In genomic region chr2:29922011-29922410, GRCm38 (mm10) we compare ENCODE assay signal across 9 mouse cellular contexts. TPM values are rescaled to one million over a fixed set of nuclear protein-coding genes. Genes with fewer than 3 reads are reported as not detected.
DNase-seq lines count a peak whose midpoint lies in the region; ATAC-seq and TF ChIP-seq lines count a peak whose summit lies in the region.
"Had no signal": no experiment of that assay in that cellular context is flagged by ENCODE, and none has a peak within 500 bp of the region (broad histone marks: within the 10 kb centered on the region; RNA-seq: fewer than 3 reads in every experiment).

No protein-coding gene starts in this region.

- H3K4me1 ChIP-seq in limb, embryonic 11.5 days (ENCODE audit: control insufficient read depth, insufficient read depth, low read length) = no peaks in the 10 kb centered on the region
- no peaks in the 10 kb centered on the region for H3K4me1 ChIP-seq in limb, embryonic 10.5 days
- no peaks in the 10 kb centered on the region for H3K4me1 ChIP-seq in kidney, postnatal 0 days (replicated peaks; ENCODE audit: insufficient read depth, low read length)
- 0 out of 2 replicates have a peak, but pooled peaks cover 6% of the 10 kb centered on the region for H3K4me1 ChIP-seq in neural tube, embryonic 15.5 days
- H3K4me1 ChIP-seq in forebrain, embryonic 16.5 days (replicated peaks; ENCODE audit: control insufficient read depth, insufficient read depth, low read length) = no peaks in the 10 kb centered on the region

- H3K27me3 ChIP-seq in limb, embryonic 11.5 days (ENCODE audit: control insufficient read depth, insufficient read depth, low read length) = no peaks in the 10 kb centered on the region
- no peaks in the 10 kb centered on the region for H3K27me3 ChIP-seq in limb, embryonic 10.5 days (ENCODE audit: low read depth, poor library complexity, severe bottlenecking)
- H3K27me3 ChIP-seq in kidney, postnatal 0 days (ENCODE audit: insufficient read depth, low read length) = no peaks in the 10 kb centered on the region
- H3K27me3 ChIP-seq in neural tube, embryonic 15.5 days (replicated peaks) = no peaks in the 10 kb centered on the region
- no peaks in the 10 kb centered on the region for H3K27me3 ChIP-seq in forebrain, embryonic 16.5 days (replicated peaks; ENCODE audit: control insufficient read depth, insufficient read depth, low read length)
- H3K27me3 ChIP-seq: megakaryocyte, embryonic 14.5 days had no signal

- H3K4me2 ChIP-seq in limb, embryonic 11.5 days (ENCODE audit: low read depth, severe bottlenecking) = no peak overlapping the region
- no peak overlapping the region for H3K4me2 ChIP-seq in kidney, postnatal 0 days (ENCODE audit: low read length)
- H3K4me2 ChIP-seq in neural tube, embryonic 15.5 days = no peak overlapping the region
- no peak overlapping the region for H3K4me2 ChIP-seq in forebrain, embryonic 16.5 days (ENCODE audit: low read length)

- no peak for ATAC-seq in limb, embryonic 11.5 days (ENCODE audit: insufficient number of reproducible peaks, low FRiP score, low TSS enrichment, low read depth)
- no peak for ATAC-seq in kidney, postnatal 0 days (replicated peaks; ENCODE audit: low FRiP score, low read depth)
- no peak for ATAC-seq in neural tube, embryonic 15.5 days (ENCODE audit: low FRiP score)
- ATAC-seq in forebrain, embryonic 16.5 days = no peak
- ATAC-seq in megakaryocyte-erythroid progenitor cell, adult 5-6 weeks (replicated peaks; ENCODE audit: low FRiP score, low TSS enrichment, poor library complexity, severe bottlenecking) = no peak

- no peak for TF ChIP-seq CTCF in kidney, postnatal 0 days (IDR thresholded peaks at IDR 0.05; ENCODE audit: low read depth)

- peaks cover 31% of the 10 kb centered on the region for H3K36me3 ChIP-seq in limb, embryonic 11.5 days (ENCODE audit: control insufficient read depth, insufficient read depth, low read length)
- peaks cover 94% of the 10 kb centered on the region for H3K36me3 ChIP-seq in limb, embryonic 10.5 days
- H3K36me3 ChIP-seq in kidney, postnatal 0 days (ENCODE audit: insufficient read depth, low read length) = peaks cover 70% of the 10 kb centered on the region
- H3K36me3 ChIP-seq in neural tube, embryonic 15.5 days = peaks cover 88% of the 10 kb centered on the region
- H3K36me3 ChIP-seq in forebrain, embryonic 16.5 days (ENCODE audit: control insufficient read depth, insufficient read depth) = peaks cover 45% of the 10 kb centered on the region

- WGBS in limb, embryonic 11.5 days = 85% methylated on average over 11 of the region's 11 CpGs
- 91% methylated on average over 11 of the region's 11 CpGs for whole genome bisulfite sequencing in limb, embryonic 10.5 days
- WGBS in kidney, postnatal 0 days = 24% methylated on average over 11 of the region's 11 CpGs
- WGBS in neural tube, embryonic 15.5 days = 66% methylated on average over 11 of the region's 11 CpGs
- WGBS in forebrain, embryonic 16.5 days = 67% methylated on average over 11 of the region's 11 CpGs

- H3K9me3 ChIP-seq in limb, embryonic 11.5 days (ENCODE audit: control insufficient read depth, low read length) = no peaks in the 10 kb centered on the region
- no peaks in the 10 kb centered on the region for H3K9me3 ChIP-seq in limb, embryonic 10.5 days (replicated peaks)
- H3K9me3 ChIP-seq in kidney, postnatal 0 days (replicated peaks; ENCODE audit: low read length) = no peaks in the 10 kb centered on the region
- H3K9me3 ChIP-seq in neural tube, embryonic 15.5 days (replicated peaks) = no peaks in the 10 kb centered on the region
- no peaks in the 10 kb centered on the region for H3K9me3 ChIP-seq in forebrain, embryonic 16.5 days (ENCODE audit: control insufficient read depth, low read length)
- H3K9me3 ChIP-seq: megakaryocyte, embryonic 14.5 days had no signal

- H3K27ac ChIP-seq in limb, embryonic 11.5 days (replicated peaks; ENCODE audit: low read depth, low read length) = no peak overlapping the region
- H3K27ac ChIP-seq in limb, embryonic 10.5 days = no peak overlapping the region
- H3K27ac ChIP-seq in kidney, postnatal 0 days = no peak overlapping the region
- peak overlapping the region; percentile 19; the same call in 1 of the 2 replicates for H3K27ac ChIP-seq in neural tube, embryonic 15.5 days (replicated peaks)
- no peak overlapping the region for H3K27ac ChIP-seq in forebrain, embryonic 16.5 days (ENCODE audit: low read length)

- no peak overlapping the region for H3K9ac ChIP-seq in limb, embryonic 11.5 days (ENCODE audit: low read length)
- H3K9ac ChIP-seq in kidney, postnatal 0 days (ENCODE audit: low read depth, low read length) = no peak overlapping the region
- H3K9ac ChIP-seq in neural tube, embryonic 15.5 days (replicated peaks) = no peak overlapping the region
- H3K9ac ChIP-seq in forebrain, embryonic 16.5 days (replicated peaks; ENCODE audit: low read depth, low read length) = no peak overlapping the region

- peak; percentile 27 for DNase-seq in limb, embryonic 11.5 days (ENCODE audit: low spot score)
- no peak for DNase-seq in limb, embryonic 10.5 days (ENCODE audit: low spot score)
- DNase-seq in adrenal gland, adult 2 months = peak; percentile 45
- peak; percentile 45 to 51 for DNase-seq in cerebellum, postnatal 36 days
- DNase-seq in kidney, postnatal 0 days (ENCODE audit: low spot score) = peak; percentile 64

- no peak overlapping the region for H3K4me3 ChIP-seq in limb, embryonic 11.5 days (ENCODE audit: low read depth, low read length)
- H3K4me3 ChIP-seq in limb, embryonic 10.5 days = no peak overlapping the region
- no peak overlapping the region for H3K4me3 ChIP-seq in kidney, postnatal 0 days (replicated peaks; ENCODE audit: low read depth, low read length)
- H3K4me3 ChIP-seq in neural tube, embryonic 15.5 days (replicated peaks) = no peak overlapping the region
- no peak overlapping the region for H3K4me3 ChIP-seq in forebrain, embryonic 16.5 days (replicated peaks; ENCODE audit: low read length)
- H3K4me3 ChIP-seq: megakaryocyte, embryonic 14.5 days had no signal

RNA-seq across cellular contexts. Expression of gene Gle1, which starts 13.2 kb away (rescaled TPM):
- polyA plus RNA-seq in limb, embryonic 11.5 days (2014; fragmentation: Nextera tagmentation; extraction: Ambion mirVana) = 65.2 and 70.4 TPM in 2 replicates
- polyA plus RNA-seq in limb, embryonic 10.5 days (2016; fragmentation: Nextera tagmentation; extraction: Ambion mirVana) = 75.8 and 86.9 TPM in 2 replicates
- total RNA-seq in adrenal gland, adult 2 months (2021) = 10 to 100 TPM; 33.0 to 33.5 TPM
- 9.5 and 12.2 TPM in 2 replicates for polyA plus RNA-seq in adrenal gland, adult 2 months (2012; rRNA removed)
- polyA plus RNA-seq in kidney, postnatal 0 days (2015; fragmentation: Nextera tagmentation; extraction: Ambion mirVana) = 31.2 and 37.5 TPM in 2 replicates
- 64.8 and 66.1 TPM in 2 replicates for polyA plus RNA-seq in neural tube, embryonic 15.5 days (2015; fragmentation: Nextera tagmentation; extraction: Ambion mirVana)
- 98.6 and 101 TPM in 2 replicates for polyA plus RNA-seq in forebrain, embryonic 16.5 days (2015; fragmentation: Nextera tagmentation; extraction: Ambion mirVana)
- 39.1 and 52.0 TPM in 2 replicates for total RNA-seq in megakaryocyte-erythroid progenitor cell, adult 5-6 weeks (2014; fragmentation: Nextera tagmentation)
- total RNA-seq in megakaryocyte-erythroid progenitor cell, adult 5-6 weeks (2017) = 64.5 and 72.1 TPM in 2 replicates

RNA-seq across cellular contexts. Expression of gene Odf2, which starts 33.0 kb away (rescaled TPM):
- 80.5 and 91.8 TPM in 2 replicates for polyA plus RNA-seq in limb, embryonic 11.5 days (2014; fragmentation: Nextera tagmentation; extraction: Ambion mirVana)
- 101 and 105 TPM in 2 replicates for polyA plus RNA-seq in limb, embryonic 10.5 days (2016; fragmentation: Nextera tagmentation; extraction: Ambion mirVana)
- total RNA-seq in adrenal gland, adult 2 months (2021) = 10 to 100 TPM; 32.8 to 35.7 TPM
- polyA plus RNA-seq in adrenal gland, adult 2 months (2012; rRNA removed) = 27.8 and 29.6 TPM in 2 replicates
- 33.1 and 36.9 TPM in 2 replicates for polyA plus RNA-seq in kidney, postnatal 0 days (2015; fragmentation: Nextera tagmentation; extraction: Ambion mirVana)
- 62.4 and 66.8 TPM in 2 replicates for polyA plus RNA-seq in neural tube, embryonic 15.5 days (2015; fragmentation: Nextera tagmentation; extraction: Ambion mirVana)
- 61.4 and 73.7 TPM in 2 replicates for polyA plus RNA-seq in forebrain, embryonic 16.5 days (2015; fragmentation: Nextera tagmentation; extraction: Ambion mirVana)
- total RNA-seq in megakaryocyte-erythroid progenitor cell, adult 5-6 weeks (2014; fragmentation: Nextera tagmentation) = 78.3 and 82.5 TPM in 2 replicates
- total RNA-seq in megakaryocyte-erythroid progenitor cell, adult 5-6 weeks (2017) = 70.1 and 83.6 TPM in 2 replicates

RNA-seq across cellular contexts. Expression of gene Sptan1, which starts 43.3 kb away (rescaled TPM):
- 89.9 and 103 TPM in 2 replicates for polyA plus RNA-seq in limb, embryonic 11.5 days (2014; fragmentation: Nextera tagmentation; extraction: Ambion mirVana)
- 70.6 and 80.4 TPM in 2 replicates for polyA plus RNA-seq in limb, embryonic 10.5 days (2016; fragmentation: Nextera tagmentation; extraction: Ambion mirVana)
- total RNA-seq in adrenal gland, adult 2 months (2021) = 100 to 1,000 TPM; 192 to 206 TPM
- polyA plus RNA-seq in adrenal gland, adult 2 months (2012; rRNA removed) = 70.2 and 77.0 TPM in 2 replicates
- polyA plus RNA-seq in kidney, postnatal 0 days (2015; fragmentation: Nextera tagmentation; extraction: Ambion mirVana) = 92.4 and 94.3 TPM in 2 replicates
- 186 and 213 TPM in 2 replicates for polyA plus RNA-seq in neural tube, embryonic 15.5 days (2015; fragmentation: Nextera tagmentation; extraction: Ambion mirVana)
- 243 and 294 TPM in 2 replicates for polyA plus RNA-seq in forebrain, embryonic 16.5 days (2015; fragmentation: Nextera tagmentation; extraction: Ambion mirVana)
- 5.2 and 8.1 TPM in 2 replicates for total RNA-seq in megakaryocyte-erythroid progenitor cell, adult 5-6 weeks (2014; fragmentation: Nextera tagmentation)
- 9.7 and 19.7 TPM in 2 replicates for total RNA-seq in megakaryocyte-erythroid progenitor cell, adult 5-6 weeks (2017)

RNA-seq across cellular contexts. Expression of gene Cercam, which starts 53.0 kb away (rescaled TPM):
- 8.4 and 8.7 TPM in 2 replicates for polyA plus RNA-seq in limb, embryonic 11.5 days (2014; fragmentation: Nextera tagmentation; extraction: Ambion mirVana)
- 8.9 and 11.4 TPM in 2 replicates for polyA plus RNA-seq in limb, embryonic 10.5 days (2016; fragmentation: Nextera tagmentation; extraction: Ambion mirVana)
- total RNA-seq in adrenal gland, adult 2 months (2021) = 10 to 100 TPM in 1 of 2 experiments, 1 to 10 TPM in 1; 5.3 to 19.1 TPM
- 25.3 and 26.6 TPM in 2 replicates for polyA plus RNA-seq in adrenal gland, adult 2 months (2012; rRNA removed)
- 10.2 and 10.3 TPM in 2 replicates for polyA plus RNA-seq in kidney, postnatal 0 days (2015; fragmentation: Nextera tagmentation; extraction: Ambion mirVana)
- polyA plus RNA-seq in neural tube, embryonic 15.5 days (2015; fragmentation: Nextera tagmentation; extraction: Ambion mirVana) = 25.8 and 27.4 TPM in 2 replicates
- 7.3 and 8.4 TPM in 2 replicates for polyA plus RNA-seq in forebrain, embryonic 16.5 days (2015; fragmentation: Nextera tagmentation; extraction: Ambion mirVana)
- 46.4 and 54.8 TPM in 2 replicates for total RNA-seq in megakaryocyte-erythroid progenitor cell, adult 5-6 weeks (2014; fragmentation: Nextera tagmentation)
- 13.8 and 22.0 TPM in 2 replicates for total RNA-seq in megakaryocyte-erythroid progenitor cell, adult 5-6 weeks (2017)
